Mouse (Mus musculus) lung, embryonic 15.5 days (tissue): ENCODE results near the gene Srp14. TPM values are rescaled to one million over a fixed set of nuclear protein-coding genes. Genes with fewer than 3 reads are reported as not detected.

Experiments
- ATAC-seq: fragments of 200-750 bp; cut with Nextera tagmentation; 2 replicates; pipeline ENCODE4 v1.8.0; 2017; ENCODE audit warnings: moderate number of reproducible peaks, borderline replicate concordance; ENCODE audit not compliant: low FRiP score, low TSS enrichment; ENCODE audit errors: extremely low read depth
- H3K27ac ChIP-seq: fragments of 300-500 bp; sonication (generic); 2 replicates; pipeline ENCODE4 v1.5.1; 2015; ENCODE audit warnings: moderate library complexity, mild to moderate bottlenecking, inconsistent platforms
- H3K27me3 ChIP-seq: fragments of 300-500 bp; sonication (generic); 2 replicates; pipeline ENCODE4 v1.6.1; 2015; ENCODE audit warnings: inconsistent platforms
- H3K36me3 ChIP-seq: fragments of 300-500 bp; sonication (generic); 2 replicates; pipeline ENCODE4 v1.6.1; 2015; ENCODE audit warnings: inconsistent platforms
- H3K4me1 ChIP-seq: fragments of 300-500 bp; sonication (generic); 2 replicates; pipeline ENCODE4 v1.6.1; 2015; ENCODE audit warnings: inconsistent platforms
- H3K4me2 ChIP-seq: fragments of 300-500 bp; sonication (generic); 2 replicates; pipeline ENCODE4 v1.6.1; 2015; ENCODE audit warnings: inconsistent platforms, mild to moderate bottlenecking, moderate library complexity
- H3K4me3 ChIP-seq: fragments of 300-500 bp; sonication (generic); 2 replicates; pipeline ENCODE4 v1.5.1; 2015; ENCODE audit warnings: mild to moderate bottlenecking, inconsistent platforms
- H3K9ac ChIP-seq: fragments of 300-500 bp; sonication (generic); 2 replicates; pipeline ENCODE4 v1.6.1; 2015; ENCODE audit warnings: inconsistent platforms
- H3K9me3 ChIP-seq: fragments of 300-500 bp; sonication (generic); 2 replicates; pipeline ENCODE4 v1.6.1; 2016; ENCODE audit warnings: inconsistent platforms
- WGBS: fragments of 180-500 bp; shearing (Covaris S2); methylation state at CpG from one replicate; pipeline ENCODE4 v1.1.7; 2015; 5-methylcytosine and 5-hydroxymethylcytosine counted together
- polyA plus RNA-seq: library from polyadenylated mRNA; unstranded; fragments of >200 nt; fragmentation: Nextera tagmentation; extraction: Ambion mirVana; gene quantifications from 2 replicates; pipeline ENCODE4 v1.2.1, GENCODE M21; 2015

The Srp14 gene
- polyA plus RNA-seq, 1 experiment from 2014 or later: 238 TPM

GRCm38 (mm10) chr2:118485415-118485814, 5.9 kb upstream of the Srp14 start:
- H3K4me1 ChIP-seq: peaks cover 21% of the 10 kb centered on the region
- no peak for ATAC-seq
- 63% methylated on average over 3 of the region's 3 CpGs for WGBS

DNA sequence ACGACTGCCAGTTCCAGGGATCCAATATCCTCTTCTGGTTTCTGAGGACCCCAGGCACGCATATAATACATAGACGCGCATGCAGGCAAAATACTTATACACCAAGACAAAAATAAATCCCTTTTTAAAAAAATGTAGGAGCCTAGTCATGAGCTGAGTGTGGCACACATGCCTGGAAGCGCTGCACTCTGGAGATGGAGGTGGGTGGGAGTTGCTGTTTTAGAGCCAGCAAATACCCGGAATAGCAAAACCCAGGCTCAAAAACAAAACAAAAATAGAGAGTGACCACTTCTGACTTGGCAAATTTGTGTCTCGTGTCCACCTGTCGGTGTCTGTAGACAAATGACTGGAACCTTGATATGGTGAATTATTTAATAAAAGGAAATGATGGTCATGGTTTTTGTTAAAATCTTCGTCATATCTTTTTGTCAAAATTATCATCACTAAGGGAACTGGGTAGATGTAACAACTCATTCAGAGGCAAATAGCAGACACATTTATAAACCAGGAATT, 4.9 kb upstream of the Srp14 start:
- WGBS: 80% methylated on average over 9 of the region's 9 CpGs
- Histone ChIP-seq H3K9me3 (no peaks in the 10 kb centered on the region), H3K4me3 (no peak overlapping the region), H3K4me1 (peaks cover 13% of the 10 kb centered on the region), H3K27me3 (no peaks in the 10 kb centered on the region), H3K4me2 (no peak overlapping the region), H3K36me3 (no peaks in the 10 kb centered on the region), H3K27ac (no peak overlapping the region), H3K9ac (no peak overlapping the region)
- ATAC-seq: no peak

More at GRCm38 (mm10) chr2:118485415-118485814, 5.9 kb upstream of the Srp14 start:
- Histone ChIP-seq H3K9me3 (no peaks in the 10 kb centered on the region), H3K27me3 (no peaks in the 10 kb centered on the region), H3K9ac (no peak overlapping the region), H3K4me3 (no peak overlapping the region), H3K27ac (no peak overlapping the region), H3K4me2 (no peak overlapping the region), H3K36me3 (no peaks in the 10 kb centered on the region)

DNA sequence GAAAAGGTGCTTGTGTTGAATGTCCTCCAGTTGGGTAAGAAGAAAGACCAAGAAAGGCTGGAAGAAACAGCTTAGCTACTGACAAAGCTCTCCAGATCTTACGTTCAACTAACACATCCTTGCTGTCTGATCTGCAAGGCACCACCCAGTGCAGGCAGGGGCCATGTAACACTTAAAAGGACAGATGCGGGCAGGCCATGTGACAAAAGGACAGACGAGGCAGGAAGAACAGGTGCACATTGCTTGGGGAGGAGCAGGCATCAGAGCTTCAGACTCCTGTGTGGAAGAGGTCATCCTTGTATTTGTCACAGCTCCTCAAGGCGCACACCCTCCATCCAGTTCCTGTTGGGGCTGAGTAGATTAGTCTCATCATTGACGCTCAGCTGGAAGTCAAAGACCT, 3.5 kb upstream of the Srp14 start:
- Histone ChIP-seq H3K4me1 (peaks cover 13% of the 10 kb centered on the region), H3K9me3 (no peaks in the 10 kb centered on the region), H3K4me2 (no peak overlapping the region), H3K36me3 (no peaks in the 10 kb centered on the region), H3K27me3 (no peaks in the 10 kb centered on the region), H3K4me3 (no peak overlapping the region), H3K27ac (no peak overlapping the region), H3K9ac (no peak overlapping the region)
- ATAC-seq: no peak
- WGBS: 69% methylated on average over 5 of the region's 5 CpGs

- WGBS: 88% methylated on average over 7 of the region's 7 CpGs
- Histone ChIP-seq H3K27ac (no peak overlapping the region), H3K9me3 (no peaks in the 10 kb centered on the region), H3K9ac (no peak overlapping the region), H3K27me3 (no peaks in the 10 kb centered on the region), H3K4me3 (no peak overlapping the region), H3K36me3 (peaks cover 13% of the 10 kb centered on the region), H3K4me1 (peaks cover 14% of the 10 kb centered on the region), H3K4me2 (no peak overlapping the region)
- ATAC-seq: no peak
Measured at GRCm38 (mm10) chr2:118480886-118481285, 1.4 kb upstream of the Srp14 start.

DNA sequence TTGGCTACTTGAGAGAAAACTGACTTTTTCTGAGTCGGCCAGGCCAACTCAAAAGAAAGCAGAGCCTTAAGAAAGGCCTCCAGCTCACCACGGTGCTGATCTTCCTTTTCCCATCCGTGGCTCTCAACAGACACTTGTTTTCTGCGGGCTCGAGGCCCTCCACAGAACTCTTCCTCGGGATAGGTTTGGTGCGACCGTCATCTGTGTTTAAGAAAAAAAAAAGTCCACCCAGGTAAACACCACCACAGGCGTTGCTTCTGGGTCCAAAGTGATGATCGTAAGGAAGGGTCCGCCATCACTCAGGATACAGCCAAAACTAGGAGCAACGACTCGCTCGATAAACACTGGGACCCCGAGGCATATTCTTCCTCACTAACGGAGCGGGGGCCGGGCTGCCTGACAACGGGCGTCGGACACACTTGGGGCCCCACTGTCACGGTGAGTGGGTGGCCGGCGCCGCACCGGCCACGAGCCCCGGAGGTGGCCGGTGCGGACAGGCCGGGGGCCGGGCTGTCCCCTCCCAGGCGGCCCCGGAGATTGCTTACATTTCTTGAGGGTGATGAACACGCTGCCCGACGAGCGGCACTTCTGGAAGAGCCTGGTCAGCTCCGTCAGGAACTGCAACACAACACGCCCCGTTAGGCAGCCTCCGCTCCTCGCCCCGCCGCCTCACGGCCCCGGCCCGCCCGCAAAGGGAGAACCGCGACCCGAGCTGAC, 520 bp downstream of the Srp14 start:
- Histone ChIP-seq H3K9ac (peak overlapping the region; percentile 77), H3K9me3 (no peaks in the 10 kb centered on the region), H3K36me3 (peaks cover 31% of the 10 kb centered on the region), H3K27me3 (no peaks in the 10 kb centered on the region), H3K4me2 (peak overlapping the region; percentile 77), H3K4me1 (peaks cover 14% of the 10 kb centered on the region), H3K4me3 (peak overlapping the region; percentile 63), H3K27ac (peak overlapping the region; percentile 85)
- WGBS: 1% methylated on average over 50 of the region's 52 CpGs
- no peak for ATAC-seq

GRCm38 (mm10) chr2:118468354-118468753, 11.2 kb downstream of the Srp14 start:
- ATAC-seq: no peak
- H3K4me2 ChIP-seq: no peak overlapping the region
- no peak overlapping the region for H3K9ac ChIP-seq
- H3K27me3 ChIP-seq: no peaks in the 10 kb centered on the region
- no peaks in the 10 kb centered on the region for H3K4me1 ChIP-seq
- no peaks in the 10 kb centered on the region for H3K9me3 ChIP-seq
- no peak overlapping the region for H3K4me3 ChIP-seq
- peaks cover 57% of the 10 kb centered on the region for H3K36me3 ChIP-seq
- H3K27ac ChIP-seq: no peak overlapping the region

DNA sequence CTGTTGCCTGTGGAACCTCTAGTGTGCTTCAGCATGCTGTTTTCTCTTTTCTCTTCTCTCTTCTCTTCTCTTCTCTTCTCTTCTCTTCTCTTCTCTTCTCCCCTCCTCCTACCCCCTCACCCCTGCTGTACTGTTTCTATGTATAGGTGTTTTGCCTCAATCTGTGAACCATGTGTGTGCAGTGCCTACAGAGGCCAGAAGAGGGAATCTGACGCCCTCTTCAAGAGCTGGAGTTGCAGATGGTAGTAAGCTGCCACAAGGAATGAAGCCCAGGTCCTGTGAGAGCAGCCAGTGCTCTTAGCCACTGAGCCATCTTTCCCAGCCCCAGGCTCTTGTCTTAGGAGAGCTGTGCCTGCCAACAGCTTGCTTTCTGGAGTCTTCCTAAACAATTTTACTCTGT, 12.9 kb downstream of the Srp14 start:
- Histone ChIP-seq H3K4me2 (no peak overlapping the region), H3K4me1 (peaks cover 6% of the 10 kb centered on the region), H3K36me3 (peaks cover 44% of the 10 kb centered on the region), H3K9me3 (no peaks in the 10 kb centered on the region), H3K27ac (no peak overlapping the region), H3K27me3 (no peaks in the 10 kb centered on the region), H3K9ac (no peak overlapping the region), H3K4me3 (no peak overlapping the region)
- no peak for ATAC-seq
- WGBS: 44% methylated on average over 1 of the region's 1 CpGs

- peaks cover 37% of the 10 kb centered on the region for H3K36me3 ChIP-seq
- no peaks in the 10 kb centered on the region for H3K27me3 ChIP-seq
- peaks cover 14% of the 10 kb centered on the region for H3K4me1 ChIP-seq
- no peaks in the 10 kb centered on the region for H3K9me3 ChIP-seq
- no peak overlapping the region for H3K4me3 ChIP-seq
- no peak overlapping the region for H3K9ac ChIP-seq
- no peak overlapping the region for H3K27ac ChIP-seq
- ATAC-seq: no peak
- H3K4me2 ChIP-seq: no peak overlapping the region
- 44% methylated on average over 2 of the region's 2 CpGs for WGBS
Measured at GRCm38 (mm10) chr2:118465894-118466293, 13.6 kb downstream of the Srp14 start.

GRCm38 (mm10) chr2:118464450-118464849, 15.1 kb downstream of the Srp14 start:
- Histone ChIP-seq H3K27ac (no peak overlapping the region), H3K27me3 (no peaks in the 10 kb centered on the region), H3K9me3 (no peaks in the 10 kb centered on the region), H3K9ac (no peak overlapping the region), H3K36me3 (peaks cover 26% of the 10 kb centered on the region), H3K4me2 (no peak overlapping the region), H3K4me3 (no peak overlapping the region), H3K4me1 (peaks cover 16% of the 10 kb centered on the region)
- ATAC-seq: no peak
- WGBS: 63% methylated on average over 3 of the region's 3 CpGs

GRCm38 (mm10) chr2:118463480-118463879, 16.0 kb downstream of the Srp14 start:
- no peak for ATAC-seq
- H3K36me3 ChIP-seq: peaks cover 27% of the 10 kb centered on the region
- H3K4me2 ChIP-seq: no peak overlapping the region
- no peaks in the 10 kb centered on the region for H3K9me3 ChIP-seq
- no peak overlapping the region for H3K27ac ChIP-seq
- H3K4me1 ChIP-seq: peaks cover 16% of the 10 kb centered on the region
- H3K9ac ChIP-seq: no peak overlapping the region
- H3K27me3 ChIP-seq: no peaks in the 10 kb centered on the region
- H3K4me3 ChIP-seq: no peak overlapping the region
- 80% methylated on average over 5 of the region's 5 CpGs for WGBS

GRCm38 (mm10) chr2:118461480-118462165, 17.9 kb downstream of the Srp14 start:
- 44% methylated on average over 16 of the region's 16 CpGs for WGBS
- no peaks in the 10 kb centered on the region for H3K9me3 ChIP-seq
- H3K4me1 ChIP-seq: peaks cover 16% of the 10 kb centered on the region
- peak; percentile 88 for ATAC-seq
- H3K27me3 ChIP-seq: no peaks in the 10 kb centered on the region
- H3K9ac ChIP-seq: no peak overlapping the region
- no peak overlapping the region for H3K4me3 ChIP-seq
- H3K36me3 ChIP-seq: peaks cover 25% of the 10 kb centered on the region
- H3K4me2 ChIP-seq: no peak overlapping the region
- H3K27ac ChIP-seq: peak overlapping the region; percentile 76
